Mouse (Mus musculus): ENCODE measurements around the gene Amn. TPM values are rescaled to one million over a fixed set of nuclear protein-coding genes. Genes with fewer than 3 reads are reported as not detected.

Gene Amn
- polyA plus RNA-seq, 2 experiments, result 0.55 to 1.4 TPM

DNA sequence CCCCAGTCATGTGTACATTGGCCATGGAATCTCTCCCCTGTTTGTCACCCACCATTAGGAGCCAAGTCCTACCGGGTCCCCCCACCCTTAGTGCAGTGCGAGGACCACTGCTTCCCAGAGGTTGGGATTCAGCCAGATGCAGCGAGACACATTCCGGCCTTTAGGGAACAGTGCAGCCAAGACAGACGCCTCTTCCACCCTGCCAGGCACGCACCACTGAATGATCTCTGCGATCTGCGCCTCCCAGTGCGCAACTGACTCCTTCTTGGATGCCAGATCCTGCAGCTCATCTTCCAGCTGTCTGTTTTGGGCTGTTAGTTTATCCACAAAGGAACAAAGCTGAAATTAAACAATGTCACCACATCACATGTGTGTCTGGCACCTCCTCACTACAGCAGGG lies 46.8 kb downstream of the Amn start:
- H3K36me3 ChIP-seq (ENCODE audit: control insufficient read depth, insufficient read depth, low read length), result peaks cover 98% of the 10 kb centered on the region
- WGBS, result 97% methylated on average over 9 of the region's 9 CpGs
- DNase-seq (ENCODE audit: low spot score) (no peak), ATAC-seq (ENCODE audit: low FRiP score, low read depth) (no peak)
- TF ChIP-seq POLR2A (IDR thresholded peaks at IDR 0.05; ENCODE audit: borderline replicate concordance, extremely low read depth, insufficient read depth, insufficient read length), result no peak
- H3K4me2 ChIP-seq (replicated peaks; ENCODE audit: low read depth, low read length, severe bottlenecking), result no peak overlapping the region
- H3K27me3 ChIP-seq (ENCODE audit: control insufficient read depth, insufficient read depth, low read length), result no peaks in the 10 kb centered on the region
- no peak overlapping the region for H3K9ac ChIP-seq (ENCODE audit: low read depth, low read length, severe bottlenecking)
- no peaks in the 10 kb centered on the region for H3K9me3 ChIP-seq (ENCODE audit: control insufficient read depth, low read length)
- H3K4me1 ChIP-seq (ENCODE audit: control insufficient read depth, insufficient read depth, low read length), result no peaks in the 10 kb centered on the region
- no peak overlapping the region for H3K27ac ChIP-seq (replicated peaks; ENCODE audit: low read depth, low read length)
- H3K4me3 ChIP-seq (replicated peaks; ENCODE audit: low read length), result no peak overlapping the region

- no peak overlapping the region for H3K4me2 ChIP-seq (replicated peaks; ENCODE audit: low read depth, low read length, severe bottlenecking)
- no peak for TF ChIP-seq POLR2A (IDR thresholded peaks at IDR 0.05; ENCODE audit: borderline replicate concordance, extremely low read depth, insufficient read depth, insufficient read length)
- H3K27me3 ChIP-seq (ENCODE audit: control insufficient read depth, insufficient read depth, low read length), result no peaks in the 10 kb centered on the region
- peaks cover 99% of the 10 kb centered on the region for H3K36me3 ChIP-seq (ENCODE audit: control insufficient read depth, insufficient read depth, low read length)
- no peak overlapping the region for H3K27ac ChIP-seq (replicated peaks; ENCODE audit: low read depth, low read length)
- DNase-seq (ENCODE audit: low spot score) (no peak), ATAC-seq (ENCODE audit: low FRiP score, low read depth) (no peak)
- H3K9me3 ChIP-seq (ENCODE audit: control insufficient read depth, low read length), result no peaks in the 10 kb centered on the region
- no peak overlapping the region for H3K4me3 ChIP-seq (replicated peaks; ENCODE audit: low read length)
- no peak overlapping the region for H3K9ac ChIP-seq (ENCODE audit: low read depth, low read length, severe bottlenecking)
- 87% methylated on average over 12 of the region's 12 CpGs for WGBS
- no peaks in the 10 kb centered on the region for H3K4me1 ChIP-seq (ENCODE audit: control insufficient read depth, insufficient read depth, low read length)
Measured at GRCm38 (mm10) chr12:111320549-111320948, 49.7 kb downstream of the Amn start.

GRCm38 (mm10) chr12:111321832-111322231 lies 50.9 kb downstream of the Amn start:
- TF ChIP-seq POLR2A (IDR thresholded peaks at IDR 0.05; ENCODE audit: borderline replicate concordance, extremely low read depth, insufficient read depth, insufficient read length), result no peak
- H3K4me2 ChIP-seq (replicated peaks; ENCODE audit: low read depth, low read length, severe bottlenecking), result no peak overlapping the region
- H3K4me3 ChIP-seq (replicated peaks; ENCODE audit: low read length), result no peak overlapping the region
- no peaks in the 10 kb centered on the region for H3K9me3 ChIP-seq (ENCODE audit: control insufficient read depth, low read length)
- no peaks in the 10 kb centered on the region for H3K27me3 ChIP-seq (ENCODE audit: control insufficient read depth, insufficient read depth, low read length)
- DNase-seq (ENCODE audit: low spot score), result no peak
- no peak overlapping the region for H3K9ac ChIP-seq (ENCODE audit: low read depth, low read length, severe bottlenecking)
- no peak for ATAC-seq (ENCODE audit: low FRiP score, low read depth)
- no peaks in the 10 kb centered on the region for H3K4me1 ChIP-seq (ENCODE audit: control insufficient read depth, insufficient read depth, low read length)
- peaks cover 95% of the 10 kb centered on the region for H3K36me3 ChIP-seq (ENCODE audit: control insufficient read depth, insufficient read depth, low read length)
- H3K27ac ChIP-seq (replicated peaks; ENCODE audit: low read depth, low read length), result no peak overlapping the region
- WGBS, result 93% methylated on average over 13 of the region's 13 CpGs

DNA sequence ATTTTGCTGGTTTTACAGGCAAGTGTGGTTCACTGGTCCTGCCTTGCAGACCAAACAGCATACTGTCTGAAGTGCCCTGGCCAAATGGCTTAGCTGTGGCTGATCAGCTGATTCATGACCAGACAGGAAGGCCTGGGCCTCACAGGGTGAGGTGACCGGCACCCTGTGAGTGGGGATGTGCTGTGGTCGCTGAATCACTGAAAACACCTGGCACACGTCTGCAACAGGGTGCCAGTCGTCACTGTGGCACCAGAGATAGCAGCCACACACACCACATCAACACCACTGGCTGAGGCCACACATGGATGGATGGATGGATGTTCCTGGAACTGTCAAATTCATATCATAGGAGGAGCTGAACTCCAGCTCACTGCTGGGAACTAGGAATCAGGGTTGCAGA lies 52.5 kb downstream of the Amn start:
- Histone ChIP-seq H3K36me3 (ENCODE audit: control insufficient read depth, insufficient read depth, low read length) (peaks cover 95% of the 10 kb centered on the region), H3K4me3 (replicated peaks; ENCODE audit: low read length) (no peak overlapping the region), H3K27ac (replicated peaks; ENCODE audit: low read depth, low read length) (no peak overlapping the region), H3K4me1 (ENCODE audit: control insufficient read depth, insufficient read depth, low read length) (no peaks in the 10 kb centered on the region), H3K4me2 (replicated peaks; ENCODE audit: low read depth, low read length, severe bottlenecking) (no peak overlapping the region), H3K9ac (ENCODE audit: low read depth, low read length, severe bottlenecking) (no peak overlapping the region), H3K9me3 (ENCODE audit: control insufficient read depth, low read length) (no peaks in the 10 kb centered on the region), H3K27me3 (ENCODE audit: control insufficient read depth, insufficient read depth, low read length) (no peaks in the 10 kb centered on the region)
- no peak for DNase-seq (ENCODE audit: low spot score)
- no peak for TF ChIP-seq POLR2A (IDR thresholded peaks at IDR 0.05; ENCODE audit: borderline replicate concordance, extremely low read depth, insufficient read depth, insufficient read length)
- no peak for ATAC-seq (ENCODE audit: low FRiP score, low read depth)
- WGBS, result 80% methylated on average over 4 of the region's 4 CpGs

DNA sequence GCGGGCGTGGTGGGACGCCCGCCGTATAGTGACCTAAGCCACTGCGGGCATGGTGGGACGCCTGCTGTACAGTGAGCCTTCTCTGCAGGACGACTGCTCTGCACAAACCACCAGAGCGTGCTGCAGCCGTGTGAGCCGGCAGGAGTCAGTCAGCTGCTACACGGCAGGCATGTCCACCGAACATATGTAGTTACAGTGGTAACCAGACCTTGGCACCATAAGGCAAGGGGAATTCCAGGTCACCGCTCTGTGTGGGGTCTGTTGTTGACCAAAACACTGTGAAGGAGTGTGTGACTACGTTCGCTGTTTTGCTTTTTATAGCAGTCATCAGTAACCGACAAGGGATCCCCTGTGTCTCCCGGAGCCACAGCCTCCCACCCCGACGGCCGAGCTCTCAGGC lies 53.6 kb downstream of the Amn start:
- no peak for TF ChIP-seq POLR2A (IDR thresholded peaks at IDR 0.05; ENCODE audit: borderline replicate concordance, extremely low read depth, insufficient read depth, insufficient read length)
- Histone ChIP-seq H3K9ac (ENCODE audit: low read depth, low read length, severe bottlenecking) (no peak overlapping the region), H3K4me1 (ENCODE audit: control insufficient read depth, insufficient read depth, low read length) (no peaks in the 10 kb centered on the region), H3K36me3 (ENCODE audit: control insufficient read depth, insufficient read depth, low read length) (peaks cover 95% of the 10 kb centered on the region), H3K9me3 (ENCODE audit: control insufficient read depth, low read length) (no peaks in the 10 kb centered on the region), H3K4me3 (replicated peaks; ENCODE audit: low read length) (no peak overlapping the region), H3K27ac (replicated peaks; ENCODE audit: low read depth, low read length) (no peak overlapping the region), H3K27me3 (ENCODE audit: control insufficient read depth, insufficient read depth, low read length) (no peaks in the 10 kb centered on the region), H3K4me2 (replicated peaks; ENCODE audit: low read depth, low read length, severe bottlenecking) (no peak overlapping the region)
- WGBS, result 94% methylated on average over 21 of the region's 21 CpGs
- DNase-seq (ENCODE audit: low spot score), result no peak
- no peak for ATAC-seq (ENCODE audit: low FRiP score, low read depth)

DNA sequence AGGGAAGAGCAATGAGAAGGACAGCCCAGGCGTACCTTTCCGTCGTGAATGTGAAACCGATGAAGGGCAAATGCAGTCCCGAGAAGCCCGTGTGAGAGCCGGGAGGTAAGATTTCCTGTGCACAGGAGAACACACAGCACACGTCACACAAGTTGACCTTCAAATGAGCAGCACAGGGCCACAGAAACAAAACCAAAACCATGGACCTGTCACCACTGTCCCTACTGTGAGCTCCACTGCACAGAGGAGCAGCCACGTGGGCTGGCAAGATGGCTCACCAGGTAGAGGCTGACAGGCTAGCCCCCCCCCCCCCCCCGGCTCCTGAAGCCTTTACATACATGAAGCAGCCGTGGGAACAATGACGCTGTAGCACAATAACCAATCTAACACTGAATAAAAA lies 54.1 kb downstream of the Amn start:
- 97% methylated on average over 12 of the region's 12 CpGs for WGBS
- Histone ChIP-seq H3K9ac (ENCODE audit: low read depth, low read length, severe bottlenecking) (no peak overlapping the region), H3K36me3 (ENCODE audit: control insufficient read depth, insufficient read depth, low read length) (peaks cover 95% of the 10 kb centered on the region), H3K4me1 (ENCODE audit: control insufficient read depth, insufficient read depth, low read length) (no peaks in the 10 kb centered on the region), H3K4me3 (replicated peaks; ENCODE audit: low read length) (no peak overlapping the region), H3K4me2 (replicated peaks; ENCODE audit: low read depth, low read length, severe bottlenecking) (no peak overlapping the region), H3K27me3 (ENCODE audit: control insufficient read depth, insufficient read depth, low read length) (no peaks in the 10 kb centered on the region), H3K27ac (replicated peaks; ENCODE audit: low read depth, low read length) (no peak overlapping the region), H3K9me3 (ENCODE audit: control insufficient read depth, low read length) (no peaks in the 10 kb centered on the region)
- no peak for TF ChIP-seq POLR2A (IDR thresholded peaks at IDR 0.05; ENCODE audit: borderline replicate concordance, extremely low read depth, insufficient read depth, insufficient read length)
- DNase-seq (ENCODE audit: low spot score), result no peak
- no peak for ATAC-seq (ENCODE audit: low FRiP score, low read depth)
